Mouse (Mus musculus) hindbrain, embryonic 11.5 days (tissue): ENCODE data around the gene Ephb2. TPM values are rescaled to one million over a fixed set of nuclear protein-coding genes. Genes with fewer than 3 reads are reported as not detected.

ENCODE experiments used
- ATAC-seq: fragments of 200-750 bp; cut with Nextera tagmentation; 2 replicates; pipeline ENCODE4 v1.8.0; 2017; ENCODE audit warnings: mild to moderate bottlenecking, moderate TSS enrichment, moderate library complexity; ENCODE audit not compliant: low FRiP score
- DNase-seq: peaks from one replicate; pipeline ENCODE4 v3.0.0-alpha.2; 2015; ENCODE audit warnings: low spot score
- H3K27ac ChIP-seq: fragments of 300-500 bp; sonication (generic); 2 replicates; pipeline ENCODE4 v1.5.1; 2014; ENCODE audit warnings: mild to moderate bottlenecking, low read depth, low read length
- H3K27me3 ChIP-seq: fragments of 300-500 bp; sonication (generic); 2 replicates; pipeline ENCODE4 v1.6.1; 2014; ENCODE audit warnings: mild to moderate bottlenecking, low read length, moderate library complexity, mixed read lengths; ENCODE audit not compliant: control insufficient read depth, insufficient read depth
- H3K36me3 ChIP-seq: fragments of 300-500 bp; sonication (generic); 2 replicates; pipeline ENCODE4 v1.6.1; 2014; ENCODE audit warnings: mild to moderate bottlenecking, low read length, moderate library complexity, mixed read lengths; ENCODE audit not compliant: control insufficient read depth, insufficient read depth
- H3K4me1 ChIP-seq: fragments of 300-500 bp; sonication (generic); replicated peaks from 2 replicates; pipeline ENCODE4 v1.6.1; 2014; ENCODE audit warnings: low read length, mixed read lengths; ENCODE audit not compliant: control insufficient read depth, insufficient read depth
- H3K4me2 ChIP-seq: fragments of 300-500 bp; sonication (generic); replicated peaks from 2 replicates; pipeline ENCODE4 v1.6.1; 2014; ENCODE audit warnings: mild to moderate bottlenecking, low read depth, low read length
- H3K4me3 ChIP-seq: fragments of 300-500 bp; sonication (generic); 2 replicates; pipeline ENCODE4 v1.5.1; 2014; ENCODE audit warnings: low read depth, low read length
- H3K9ac ChIP-seq: fragments of 300-500 bp; sonication (generic); 2 replicates; pipeline ENCODE4 v1.6.1; 2014; ENCODE audit warnings: low read depth, low read length
- H3K9me3 ChIP-seq: fragments of 300-500 bp; sonication (generic); 2 replicates; pipeline ENCODE4 v1.6.1; 2016; ENCODE audit warnings: low read length; ENCODE audit not compliant: control insufficient read depth
- WGBS: fragments of 180-500 bp; shearing (Covaris S2); extraction: QIAGEN DNeasy Blood & Tissue Kit; methylation state at CpG from one replicate; pipeline ENCODE4 v1.1.7; 2014; 5-methylcytosine and 5-hydroxymethylcytosine counted together
- polyA plus RNA-seq: library from polyadenylated mRNA; unstranded; fragments of >200 nt; fragmentation: Nextera tagmentation; extraction: Ambion mirVana; gene quantifications from 2 replicates; pipeline ENCODE4 v1.2.1, GENCODE M21; 2014

Ephb2 gene
- polyA plus RNA-seq, 1 experiment from 2014 or later: 18.5 TPM

DNA sequence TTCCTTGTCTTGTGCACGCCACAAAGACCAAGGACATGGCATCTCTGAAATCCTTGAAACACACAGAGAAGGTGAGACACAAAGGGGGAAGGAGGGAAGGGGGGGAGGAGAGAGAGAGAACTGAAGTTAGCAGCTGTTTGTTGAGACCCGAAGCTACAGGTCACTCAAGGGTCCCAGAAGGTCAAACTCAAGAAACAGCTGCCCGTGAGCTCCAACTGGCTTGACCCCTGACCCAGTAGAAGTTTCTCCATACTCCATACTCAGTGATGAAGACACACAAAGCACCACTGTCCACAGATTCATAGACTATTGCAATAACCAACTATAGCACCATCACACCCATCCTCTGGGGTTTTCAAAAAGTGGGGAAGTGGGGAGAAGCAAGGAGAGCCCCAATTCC lies 113.9 kb downstream of the Ephb2 start:
- no peak overlapping the region for H3K27ac ChIP-seq
- no peak for DNase-seq
- no peak overlapping the region for H3K4me3 ChIP-seq
- H3K27me3 ChIP-seq: no peaks in the 10 kb centered on the region
- H3K4me2 ChIP-seq: no peak overlapping the region
- no peak for ATAC-seq
- 42% methylated on average over 3 of the region's 3 CpGs for WGBS
- no peak overlapping the region for H3K9ac ChIP-seq
- no peaks in the 10 kb centered on the region for H3K9me3 ChIP-seq
- H3K36me3 ChIP-seq: no peaks in the 10 kb centered on the region
- H3K4me1 ChIP-seq: no peaks in the 10 kb centered on the region

DNA sequence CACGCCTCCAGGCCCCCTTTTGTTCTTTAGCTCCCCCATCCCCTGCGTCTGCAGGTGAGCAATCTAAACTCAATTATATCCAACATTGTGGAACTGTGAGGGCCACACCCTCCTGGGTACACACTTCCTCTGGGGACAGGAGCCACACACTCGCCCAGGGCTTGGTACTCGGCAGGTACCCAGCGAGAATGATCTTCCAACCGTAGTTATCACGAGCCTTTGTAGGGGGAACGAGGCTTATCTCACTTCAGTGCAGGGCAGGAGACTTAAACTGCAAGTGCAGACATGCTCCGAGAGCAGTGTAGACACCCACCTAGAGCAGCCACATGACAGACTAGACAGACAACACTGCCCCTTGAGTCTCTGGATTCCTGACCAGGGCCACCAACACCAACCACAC lies 115.8 kb downstream of the Ephb2 start:
- H3K4me1 ChIP-seq: no peaks in the 10 kb centered on the region
- ATAC-seq: no peak
- H3K36me3 ChIP-seq: no peaks in the 10 kb centered on the region

DNA sequence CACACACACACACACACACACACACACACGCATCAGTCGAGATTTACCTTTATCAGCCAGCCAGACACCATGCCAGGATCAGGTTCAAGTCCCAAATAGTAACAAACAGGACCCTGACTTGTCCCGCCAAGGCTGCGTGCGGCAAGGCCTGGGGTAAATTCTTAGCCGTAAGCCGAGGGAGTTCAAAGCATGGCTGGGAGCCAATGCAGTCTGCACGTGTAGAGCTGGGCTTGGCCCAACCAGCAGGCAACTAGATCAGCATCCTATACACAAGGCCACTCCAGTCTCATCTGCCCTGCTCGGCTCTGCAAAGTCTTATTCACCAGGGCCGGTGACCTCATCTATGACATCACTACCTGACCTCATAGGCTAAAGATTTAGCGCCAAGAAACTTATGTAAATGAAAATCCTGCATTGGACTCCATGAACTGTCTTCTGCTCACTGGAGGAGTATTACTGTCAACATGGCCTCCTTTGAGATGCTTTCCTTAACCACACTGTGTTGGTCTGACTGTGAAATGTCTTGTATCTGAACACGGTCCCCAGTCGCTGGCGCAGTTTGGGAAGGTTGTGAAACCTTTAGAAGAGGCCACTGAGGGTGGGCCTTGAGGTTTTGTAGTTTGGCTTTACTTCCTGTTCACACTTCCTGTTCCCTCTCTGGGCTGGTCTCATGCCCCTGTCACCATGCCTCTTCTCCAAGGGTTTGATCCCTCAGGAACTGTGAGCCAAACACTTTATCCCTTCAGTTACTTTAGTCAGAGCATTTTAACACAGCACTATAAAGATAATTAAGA lies 117.4 kb downstream of the Ephb2 start:
- Histone ChIP-seq H3K36me3 (no peaks in the 10 kb centered on the region), H3K27ac (no peak overlapping the region), H3K9me3 (no peaks in the 10 kb centered on the region), H3K4me2 (no peak overlapping the region), H3K4me1 (no peaks in the 10 kb centered on the region), H3K9ac (no peak overlapping the region), H3K27me3 (no peaks in the 10 kb centered on the region), H3K4me3 (no peak overlapping the region)
- 95% methylated on average over 14 of the region's 14 CpGs for WGBS
- DNase-seq (no peak), ATAC-seq (no peak)

More for the DNA sequence above, 115.8 kb downstream of the Ephb2 start:
- 89% methylated on average over 9 of the region's 9 CpGs for WGBS
- H3K27ac ChIP-seq: no peak overlapping the region
- no peaks in the 10 kb centered on the region for H3K9me3 ChIP-seq
- no peak overlapping the region for H3K4me2 ChIP-seq
- no peaks in the 10 kb centered on the region for H3K27me3 ChIP-seq
- no peak for DNase-seq
- H3K4me3 ChIP-seq: no peak overlapping the region
- no peak overlapping the region for H3K9ac ChIP-seq

DNA sequence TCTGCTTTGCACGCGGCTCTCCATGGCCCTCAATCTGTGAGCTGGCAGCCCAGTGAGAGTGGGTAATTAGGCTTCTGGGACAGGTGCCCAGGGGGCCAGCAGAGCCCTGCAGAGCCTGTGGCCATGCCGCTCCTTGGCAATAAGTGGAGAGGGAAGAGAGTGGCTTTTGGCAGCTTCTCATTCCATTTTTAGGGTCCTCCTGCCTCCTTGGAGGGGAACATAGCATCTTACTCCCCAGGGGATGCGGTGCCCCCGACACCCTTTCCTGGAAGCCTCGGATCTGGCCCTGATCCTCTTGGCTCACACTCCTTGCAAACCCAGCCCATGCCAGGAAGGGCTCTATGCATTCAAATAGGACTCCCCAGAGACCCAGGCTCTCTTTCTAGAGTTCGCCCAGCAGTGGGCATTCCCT lies 119.2 kb downstream of the Ephb2 start:
- no peak for ATAC-seq
- no peak overlapping the region for H3K4me3 ChIP-seq

DNA sequence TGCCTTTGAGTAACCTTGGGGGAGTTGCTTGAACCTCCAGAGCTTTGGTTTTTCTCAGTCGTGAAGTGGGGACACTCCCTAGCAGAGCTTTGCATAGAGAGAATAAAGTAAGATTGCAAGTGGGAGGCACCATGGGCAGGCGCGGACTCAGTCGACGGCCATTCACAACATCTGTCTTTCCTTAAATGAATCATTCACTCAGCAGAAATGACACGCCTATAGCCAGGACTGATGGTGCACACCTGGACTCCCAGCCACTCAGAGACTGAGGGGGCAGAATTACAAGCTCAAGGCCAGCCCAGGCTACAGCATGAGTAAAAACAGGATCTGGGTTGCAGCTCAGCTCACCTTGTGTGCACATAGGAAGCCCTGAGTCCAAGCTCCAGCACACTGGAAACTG lies 121.3 kb downstream of the Ephb2 start:
- Histone ChIP-seq H3K9ac (no peak overlapping the region), H3K4me2 (no peak overlapping the region), H3K4me3 (no peak overlapping the region), H3K27me3 (no peaks in the 10 kb centered on the region), H3K27ac (no peak overlapping the region), H3K4me1 (no peaks in the 10 kb centered on the region), H3K9me3 (no peaks in the 10 kb centered on the region), H3K36me3 (no peaks in the 10 kb centered on the region)
- DNase-seq (no peak), ATAC-seq (no peak)
- WGBS: 75% methylated on average over 6 of the region's 6 CpGs

More for the DNA sequence above, 119.2 kb downstream of the Ephb2 start:
- Histone ChIP-seq H3K27me3 (no peaks in the 10 kb centered on the region), H3K9me3 (no peaks in the 10 kb centered on the region), H3K4me1 (no peaks in the 10 kb centered on the region), H3K36me3 (no peaks in the 10 kb centered on the region), H3K27ac (no peak overlapping the region), H3K4me2 (no peak overlapping the region), H3K9ac (no peak overlapping the region)
- 79% methylated on average over 7 of the region's 7 CpGs for WGBS
- no peak for DNase-seq

DNA sequence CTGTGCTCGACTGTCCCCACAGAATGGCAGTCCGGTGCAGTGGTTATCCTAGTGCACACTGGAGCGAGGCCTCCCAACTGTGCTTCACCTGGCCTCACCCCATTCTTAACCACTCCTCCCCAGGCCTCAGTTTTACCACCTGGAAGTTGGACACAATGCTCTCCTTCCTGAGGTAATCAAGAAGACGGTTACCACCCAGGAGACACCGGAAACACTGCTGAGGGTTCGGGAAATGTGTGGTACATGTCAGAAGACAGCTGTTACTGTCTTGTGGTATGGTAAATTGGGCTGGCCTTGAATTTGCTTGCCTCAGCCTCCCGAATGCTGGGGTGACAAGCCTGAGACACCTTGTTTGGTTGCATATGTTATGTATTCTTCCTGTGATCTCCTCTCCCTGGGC lies 121.9 kb downstream of the Ephb2 start:
- Histone ChIP-seq H3K27me3 (no peaks in the 10 kb centered on the region), H3K36me3 (no peaks in the 10 kb centered on the region), H3K9me3 (no peaks in the 10 kb centered on the region), H3K4me3 (no peak overlapping the region), H3K9ac (no peak overlapping the region), H3K4me2 (no peak overlapping the region), H3K4me1 (no peaks in the 10 kb centered on the region), H3K27ac (no peak overlapping the region)
- DNase-seq (no peak), ATAC-seq (no peak)
- 95% methylated on average over 7 of the region's 7 CpGs for WGBS

DNA sequence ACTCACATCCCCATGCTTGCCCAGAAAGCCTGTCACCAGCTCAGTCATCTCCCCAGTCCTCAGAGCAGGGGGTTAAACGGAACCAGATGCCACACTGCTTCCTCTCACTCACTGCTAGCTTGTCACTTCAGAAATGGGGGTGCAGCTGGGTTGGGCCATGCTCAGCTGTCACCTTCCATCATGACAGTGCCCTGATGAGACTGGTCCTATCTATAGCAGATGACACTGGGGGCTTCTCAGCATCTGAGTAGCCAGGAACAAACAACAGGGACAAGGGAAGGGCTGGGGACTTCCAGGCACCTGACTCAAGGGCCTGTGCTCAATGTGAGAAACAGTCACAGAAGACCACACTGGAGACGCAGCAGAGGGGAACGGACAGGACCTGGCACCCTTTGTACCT lies 122.4 kb downstream of the Ephb2 start:
- 71% methylated on average over 3 of the region's 3 CpGs for WGBS
- Histone ChIP-seq H3K36me3 (no peaks in the 10 kb centered on the region), H3K27ac (no peak overlapping the region)

DNA sequence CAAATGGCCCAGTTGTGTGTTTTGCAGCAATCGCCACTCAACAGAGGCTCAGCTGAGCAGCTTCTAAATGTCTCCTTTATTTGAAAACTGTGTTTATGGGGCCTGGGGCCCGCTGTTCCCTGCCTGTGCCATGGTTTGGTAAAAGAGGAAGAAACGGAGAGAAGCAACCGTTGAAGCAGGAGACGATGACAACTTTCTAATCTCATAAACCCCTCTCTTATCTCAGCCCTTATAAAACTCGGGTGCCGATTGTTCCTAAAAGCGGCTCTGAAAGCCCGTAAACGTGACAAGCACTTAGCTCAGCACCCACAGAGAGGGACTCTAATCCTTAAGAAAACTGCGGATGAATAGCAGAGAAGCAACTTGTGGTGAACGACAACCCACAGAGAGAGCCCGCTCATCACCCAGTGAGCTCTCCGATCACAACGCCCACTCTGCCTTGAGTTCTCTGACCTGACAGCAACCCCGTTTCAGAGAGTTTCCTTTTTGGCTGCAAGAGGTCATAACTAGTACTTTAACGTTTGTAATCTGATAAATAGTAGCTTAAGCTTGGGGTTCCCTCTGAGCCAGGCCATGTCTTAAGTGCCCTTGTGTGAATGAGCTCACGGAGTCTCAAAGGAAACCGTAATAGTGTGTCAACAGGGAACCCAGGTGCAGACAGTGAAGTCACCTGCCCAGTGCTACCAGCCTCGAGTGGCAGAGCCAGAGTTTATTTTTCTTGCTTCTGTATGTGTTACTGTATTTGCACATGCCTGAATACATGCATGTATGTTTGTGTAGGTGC lies 123.6 kb downstream of the Ephb2 start:
- 64% methylated on average over 20 of the region's 20 CpGs for whole genome bisulfite sequencing
- ATAC-seq (no peak), DNase-seq (no peak)
- Histone ChIP-seq H3K4me1 (no peaks in the 10 kb centered on the region), H3K27ac (no peak overlapping the region), H3K9me3 (no peaks in the 10 kb centered on the region), H3K4me3 (no peak overlapping the region), H3K27me3 (no peaks in the 10 kb centered on the region), H3K4me2 (no peak overlapping the region), H3K9ac (no peak overlapping the region), H3K36me3 (no peaks in the 10 kb centered on the region)

More for the DNA sequence above, 122.4 kb downstream of the Ephb2 start:
- no peaks in the 10 kb centered on the region for H3K9me3 ChIP-seq
- no peak overlapping the region for H3K9ac ChIP-seq
- no peak overlapping the region for H3K4me3 ChIP-seq
- ATAC-seq (no peak), DNase-seq (no peak)
- H3K4me1 ChIP-seq: no peaks in the 10 kb centered on the region
- H3K27me3 ChIP-seq: no peaks in the 10 kb centered on the region
- H3K4me2 ChIP-seq: no peak overlapping the region

DNA sequence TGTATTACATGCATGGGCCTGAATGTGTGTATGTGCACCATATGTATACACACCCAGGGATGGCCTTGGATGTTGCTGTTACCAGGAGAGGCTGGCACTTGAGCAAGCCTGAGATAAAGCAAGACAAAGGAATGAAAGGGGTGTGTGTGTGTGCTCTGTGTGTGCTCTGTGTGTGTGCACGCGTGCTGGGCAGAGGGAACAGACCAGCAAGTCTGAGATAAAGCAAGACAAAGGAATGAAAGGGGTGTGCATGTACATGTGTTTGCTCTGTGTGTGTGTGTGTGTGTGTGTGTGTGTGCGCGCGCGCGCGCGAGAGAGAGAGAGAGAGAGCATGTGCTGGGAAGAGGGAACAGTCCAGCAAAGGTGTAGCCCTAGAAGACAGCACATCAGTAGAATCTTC lies 125.4 kb downstream of the Ephb2 start:
- H3K27ac ChIP-seq: no peak overlapping the region
- no peaks in the 10 kb centered on the region for H3K9me3 ChIP-seq
- no peak overlapping the region for H3K4me3 ChIP-seq
- H3K9ac ChIP-seq: no peak overlapping the region
- no peak for ATAC-seq
- H3K36me3 ChIP-seq: no peaks in the 10 kb centered on the region
- no peak for DNase-seq
- H3K4me2 ChIP-seq: no peak overlapping the region
- 94% methylated on average over 9 of the region's 9 CpGs for WGBS
- H3K4me1 ChIP-seq: no peaks in the 10 kb centered on the region
- no peaks in the 10 kb centered on the region for H3K27me3 ChIP-seq
